8 mouse cellular contexts compared by ENCODE assay signal in the genomic region with DNA sequence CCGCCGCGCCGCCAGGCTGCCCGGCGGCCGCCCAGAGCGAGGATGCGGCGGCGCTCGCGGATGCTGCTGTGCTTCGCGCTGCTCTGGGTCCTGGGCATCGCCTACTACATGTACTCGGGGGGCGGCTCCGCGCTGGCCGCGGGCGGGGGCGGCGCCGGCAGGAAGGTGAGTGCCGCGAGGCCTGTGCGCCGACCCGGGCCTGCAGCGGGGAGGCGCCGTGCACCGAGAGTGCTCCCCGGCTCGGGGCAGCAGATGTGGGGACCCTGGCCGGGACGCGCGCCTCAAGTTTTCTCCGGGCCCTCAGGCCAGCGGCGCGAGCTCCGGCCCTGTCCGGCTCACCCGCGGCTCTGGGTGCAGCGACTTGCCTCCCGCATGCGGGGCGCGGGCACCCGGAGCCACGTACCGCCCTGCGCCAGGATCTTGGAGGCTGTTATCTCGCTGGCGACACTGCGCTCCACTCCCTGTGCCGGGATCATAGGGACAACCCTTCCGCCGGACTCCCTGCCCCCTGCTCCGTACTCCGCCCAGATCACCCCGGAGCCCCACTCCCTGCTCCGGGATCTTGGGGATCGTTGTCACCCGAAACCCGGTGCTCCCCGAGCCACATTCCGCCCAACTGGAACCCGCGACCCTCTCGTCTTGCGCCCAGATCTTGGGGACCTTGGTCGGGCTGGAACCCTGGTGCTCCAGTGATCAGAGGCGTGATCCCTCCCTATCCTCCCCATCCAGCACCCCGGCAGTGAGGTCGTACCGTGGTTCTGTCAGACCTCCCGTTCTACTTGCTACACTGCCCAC. TPM values are rescaled to one million over a fixed set of nuclear protein-coding genes. Genes with fewer than 3 reads are reported as not detected.
DNase-seq lines count a peak whose midpoint lies in the region; ATAC-seq and TF ChIP-seq lines count a peak whose summit lies in the region.

No protein-coding gene starts in this region.

- H3K4me2 ChIP-seq in intestine, embryonic 16.5 days (ENCODE audit: low read depth, low read length), result peak overlapping the region; percentile 79
- H3K4me2 ChIP-seq in lung, embryonic 16.5 days (ENCODE audit: low read depth, low read length), result peak overlapping the region; percentile 96

- WGBS in intestine, embryonic 16.5 days, result under 1% methylated on average over 82 of the region's 83 CpGs
- under 1% methylated on average over 53 of the region's 83 CpGs for WGBS in lung, embryonic 16.5 days

- in situ Hi-C loops in ES-E14 (cut with MboI; ENCODE audit: low sequenced_read_pairs in 2 of 2, unreplicated experiment in 2 of 2), result no loop called here

- H3K36me3 ChIP-seq in ES-E14 (ENCODE audit: control insufficient read depth, insufficient read depth, low read length, poor library complexity, severe bottlenecking), result no peaks in the 10 kb centered on the region
- H3K36me3 ChIP-seq in intestine, embryonic 16.5 days (ENCODE audit: control insufficient read depth, insufficient read depth, low read length), result no peaks in the 10 kb centered on the region
- H3K36me3 ChIP-seq in lung, embryonic 16.5 days (ENCODE audit: control insufficient read depth, insufficient read depth, low read length), result peaks cover 2% of the 10 kb centered on the region; the same call in 1 of the 2 replicates

- H3K27me3 ChIP-seq in intestine, embryonic 16.5 days (replicated peaks; ENCODE audit: control insufficient read depth, insufficient read depth, low read length), result no peaks in the 10 kb centered on the region
- H3K27me3 ChIP-seq in lung, embryonic 16.5 days (ENCODE audit: control insufficient read depth, insufficient read depth, low read depth, low read length), result no peaks in the 10 kb centered on the region

- H3K9ac ChIP-seq in ES-E14 (ENCODE audit: insufficient read depth, low read depth, low read length, poor library complexity, severe bottlenecking), result peak overlapping the region; percentile 85
- peak overlapping the region; percentile 91 for H3K9ac ChIP-seq in intestine, embryonic 16.5 days (ENCODE audit: low read depth, low read length)
- H3K9ac ChIP-seq in lung, embryonic 16.5 days (ENCODE audit: low read length), result peak overlapping the region; percentile 92

- peak; percentile 52 for DNase-seq in embryo, embryonic 10 days (ENCODE audit: low spot score)
- DNase-seq in embryo, embryonic 11 days, result no peak
- DNase-seq in ES-E14 (ENCODE audit: low read depth, low spot score), result peak; percentile 40
- peak; percentile 59 to 72 for DNase-seq in cerebellum, postnatal 14 days
- peak; percentile 23 to 58 for DNase-seq in gastrocnemius, adult 8-10 months (ENCODE audit: low spot score in 2 of 2)
- DNase-seq in right cerebral cortex, postnatal 10 days (ENCODE audit: low spot score in 2 of 2), result peak; percentile 49 to 69

- H3K4me1 ChIP-seq in ES-E14 (ENCODE audit: control insufficient read depth in 2 of 2, insufficient read depth in 2 of 2, low read length in 2 of 2, poor library complexity in 1 of 2), result peaks cover 8 to 22% of the 10 kb centered on the region in 2 experiments; a peak in 3 of 4 replicates
- H3K4me1 ChIP-seq in intestine, embryonic 16.5 days (ENCODE audit: control insufficient read depth, insufficient read depth, low read length), result peaks cover 18% of the 10 kb centered on the region
- peaks cover 12% of the 10 kb centered on the region for H3K4me1 ChIP-seq in lung, embryonic 16.5 days (replicated peaks; ENCODE audit: control insufficient read depth, insufficient read depth, low read length)

- H3K9me3 ChIP-seq in ES-E14 (ENCODE audit: control insufficient read depth, insufficient read depth, low read depth, low read length), result no peaks in the 10 kb centered on the region
- no peaks in the 10 kb centered on the region for H3K9me3 ChIP-seq in intestine, embryonic 16.5 days (ENCODE audit: control insufficient read depth, low read length)
- no peaks in the 10 kb centered on the region for H3K9me3 ChIP-seq in lung, embryonic 16.5 days (ENCODE audit: control insufficient read depth, low read length)

- no peak overlapping the region for H3K27ac ChIP-seq in ES-E14 (ENCODE audit: insufficient read depth, low read depth, low read length, poor library complexity, severe bottlenecking)
- peak overlapping the region; percentile 73 for H3K27ac ChIP-seq in intestine, embryonic 16.5 days (ENCODE audit: low read length)
- peak overlapping the region; percentile 66 for H3K27ac ChIP-seq in lung, embryonic 16.5 days (ENCODE audit: low read length)

- H3K4me3 ChIP-seq in ES-E14 (ENCODE audit: insufficient read depth in 1 of 2, low read depth in 1 of 2, low read length in 2 of 2, poor library complexity in 1 of 2, severe bottlenecking in 1 of 2), result peak overlapping the region; percentile 88 to 91
- H3K4me3 ChIP-seq in intestine, embryonic 16.5 days (ENCODE audit: low read length), result peak overlapping the region; percentile 86
- H3K4me3 ChIP-seq in lung, embryonic 16.5 days (ENCODE audit: low read length), result peak overlapping the region; percentile 72

- ATAC-seq in intestine, embryonic 16.5 days, result peak; percentile 86
- ATAC-seq in lung, embryonic 16.5 days (ENCODE audit: low read depth), result peak; percentile 77

TF ChIP-seq in ES-E14, 5 proteins besides CTCF, POLR2A, EP300 and RAD21:
- no peak for TF ChIP-seq MAFK (IDR thresholded peaks at IDR 0.05; ENCODE audit: insufficient read depth, low read depth, low read length)
- TF ChIP-seq HCFC1 (IDR thresholded peaks at IDR 0.05; ENCODE audit: borderline replicate concordance, insufficient read depth, low read length), result 0 out of 2 replicates have a peak, but pooled peaks have one; percentile 24

RNA-seq across cellular contexts. Expression of gene Galnt2, which starts 0.5 kb away (rescaled TPM):
- 41.0 and 45.6 TPM in 2 replicates for total RNA-seq in ES-E14 (2012; rRNA removed)
- total RNA-seq in gastrocnemius, adult 8-10 months (2022), result 10 to 100 TPM; 43.1 to 54.1 (median 49.5) TPM
- 35.1 and 35.9 TPM in 2 replicates for polyA plus RNA-seq in intestine, embryonic 16.5 days (2015; fragmentation: Nextera tagmentation; extraction: Ambion mirVana)
- 36.8 and 46.4 TPM in 2 replicates for polyA plus RNA-seq in lung, embryonic 16.5 days (2015; fragmentation: Nextera tagmentation; extraction: Ambion mirVana)
